Mouse (Mus musculus) intestine, embryonic 14.5 days (tissue): ENCODE measurements at regions not wholly inside any gene's neighbourhood (a gene's known extent, or its start where the extent isn't known, plus 50 kb on each side); places are given as distances from the start of the nearest gene placed in this dataset.

Experiments
- ATAC-seq: fragments of 200-750 bp; cut with Nextera tagmentation; replicated peaks from 2 replicates; pipeline ENCODE4 v1.8.0; 2017; ENCODE audit warnings: low read depth, moderate number of reproducible peaks, moderate TSS enrichment, moderate library complexity; ENCODE audit not compliant: low FRiP score, low TSS enrichment
- DNase-seq: peaks from one replicate; pipeline ENCODE4 v3.0.0-alpha.2; 2018; ENCODE audit warnings: low spot score
- H3K27ac ChIP-seq: fragments of 300-500 bp; sonication (generic); 2 replicates; pipeline ENCODE4 v1.5.1; 2014; ENCODE audit warnings: low read depth, mild to moderate bottlenecking, control low read depth
- H3K27me3 ChIP-seq: fragments of 300-500 bp; sonication (generic); replicated peaks from 2 replicates; pipeline ENCODE4 v1.6.1; 2014; ENCODE audit warnings: low read length, control low read depth; ENCODE audit not compliant: control insufficient read depth, insufficient read depth
- H3K36me3 ChIP-seq: fragments of 300-500 bp; sonication (generic); 2 replicates; pipeline ENCODE4 v1.6.1; 2014; ENCODE audit warnings: low read length, control low read depth; ENCODE audit not compliant: control insufficient read depth, insufficient read depth
- H3K4me1 ChIP-seq: fragments of 300-500 bp; sonication (generic); replicated peaks from 2 replicates; pipeline ENCODE4 v1.6.1; 2014; ENCODE audit warnings: low read length, control low read depth, mixed read lengths; ENCODE audit not compliant: control insufficient read depth, insufficient read depth
- H3K4me2 ChIP-seq: fragments of 300-500 bp; sonication (generic); 2 replicates; pipeline ENCODE4 v1.6.1; 2014; ENCODE audit warnings: low read length
- H3K4me3 ChIP-seq: fragments of 300-500 bp; sonication (generic); 2 replicates; pipeline ENCODE4 v1.5.1; 2014; ENCODE audit warnings: low read depth, low read length, control low read depth, mixed read lengths
- H3K9ac ChIP-seq: fragments of 300-500 bp; sonication (generic); 2 replicates; pipeline ENCODE4 v1.6.1; 2014; ENCODE audit warnings: mild to moderate bottlenecking, low read length
- H3K9me3 ChIP-seq: fragments of 300-500 bp; sonication (generic); 2 replicates; pipeline ENCODE4 v1.6.1; 2016; ENCODE audit warnings: low read length, control low read depth; ENCODE audit not compliant: control insufficient read depth
- WGBS: fragments of 180-500 bp; shearing (Covaris S2); extraction: QIAGEN DNeasy Blood & Tissue Kit; methylation state at CpG from one replicate; pipeline ENCODE4 v1.1.7; 2014; 5-methylcytosine and 5-hydroxymethylcytosine counted together

GRCm38 (mm10) chr10:100746151-100746550 is 155.9 kb downstream of the 1700017N19Rik start:
- Histone ChIP-seq H3K4me2 (no peak overlapping the region), H3K9me3 (no peaks in the 10 kb centered on the region), H3K4me3 (no peak overlapping the region), H3K36me3 (no peaks in the 10 kb centered on the region), H3K4me1 (no peaks in the 10 kb centered on the region), H3K27ac (no peak overlapping the region), H3K27me3 (no peaks in the 10 kb centered on the region), H3K9ac (no peak overlapping the region)
- ATAC-seq, result no peak
- 80% methylated on average over 7 of the region's 7 CpGs for WGBS
- DNase-seq, result no peak

GRCm38 (mm10) chr10:100754957-100755356 is 164.7 kb downstream of the 1700017N19Rik start:
- Histone ChIP-seq H3K4me2 (no peak overlapping the region), H3K9me3 (no peaks in the 10 kb centered on the region), H3K9ac (no peak overlapping the region), H3K4me1 (no peaks in the 10 kb centered on the region), H3K4me3 (no peak overlapping the region), H3K27me3 (no peaks in the 10 kb centered on the region), H3K27ac (no peak overlapping the region), H3K36me3 (no peaks in the 10 kb centered on the region)
- no peak for ATAC-seq
- no peak for DNase-seq
- 82% methylated on average over 5 of the region's 5 CpGs for WGBS

- H3K4me2 ChIP-seq, result no peak overlapping the region
- DNase-seq (no peak), ATAC-seq (no peak)
These were observed 184.0 kb downstream of the 1700017N19Rik start for GRCm38 (mm10) chr10:100774252-100774651.

GRCm38 (mm10) chr10:100792166-100792565 is 201.9 kb downstream of the 1700017N19Rik start:
- Histone ChIP-seq H3K27me3 (no peaks in the 10 kb centered on the region), H3K27ac (no peak overlapping the region), H3K4me3 (no peak overlapping the region), H3K4me2 (no peak overlapping the region), H3K9me3 (no peaks in the 10 kb centered on the region), H3K4me1 (no peaks in the 10 kb centered on the region), H3K36me3 (no peaks in the 10 kb centered on the region), H3K9ac (no peak overlapping the region)
- 83% methylated on average over 3 of the region's 3 CpGs for WGBS
- ATAC-seq (no peak), DNase-seq (no peak)

More at GRCm38 (mm10) chr10:100774252-100774651, 184.0 kb downstream of the 1700017N19Rik start:
- Histone ChIP-seq H3K4me3 (no peak overlapping the region), H3K9me3 (no peaks in the 10 kb centered on the region), H3K36me3 (no peaks in the 10 kb centered on the region), H3K9ac (no peak overlapping the region), H3K27me3 (no peaks in the 10 kb centered on the region), H3K4me1 (no peaks in the 10 kb centered on the region), H3K27ac (no peak overlapping the region)

GRCm38 (mm10) chr10:100792569-100792968 is 202.3 kb downstream of the 1700017N19Rik start:
- no peak overlapping the region for H3K4me3 ChIP-seq
- WGBS, result 66% methylated on average over 4 of the region's 4 CpGs
- no peak overlapping the region for H3K4me2 ChIP-seq
- ATAC-seq (no peak), DNase-seq (no peak)
- no peaks in the 10 kb centered on the region for H3K4me1 ChIP-seq
- H3K9ac ChIP-seq, result no peak overlapping the region
- no peaks in the 10 kb centered on the region for H3K36me3 ChIP-seq
- no peak overlapping the region for H3K27ac ChIP-seq
- H3K27me3 ChIP-seq, result no peaks in the 10 kb centered on the region
- no peaks in the 10 kb centered on the region for H3K9me3 ChIP-seq

- WGBS, result 78% methylated on average over 6 of the region's 6 CpGs
- no peak for ATAC-seq
- no peak for DNase-seq
These were observed 205.1 kb downstream of the 1700017N19Rik start for GRCm38 (mm10) chr10:100795215-100795972.

GRCm38 (mm10) chr10:100811639-100812038 is 221.4 kb downstream of the 1700017N19Rik start:
- ATAC-seq, result no peak
- Histone ChIP-seq H3K4me2 (no peak overlapping the region), H3K27ac (no peak overlapping the region), H3K9ac (no peak overlapping the region), H3K9me3 (no peaks in the 10 kb centered on the region), H3K4me3 (no peak overlapping the region), H3K27me3 (no peaks in the 10 kb centered on the region), H3K4me1 (no peaks in the 10 kb centered on the region), H3K36me3 (no peaks in the 10 kb centered on the region)
- no peak for DNase-seq
- 56% methylated on average over 2 of the region's 2 CpGs for WGBS

More at GRCm38 (mm10) chr10:100795215-100795972, 205.1 kb downstream of the 1700017N19Rik start:
- Histone ChIP-seq H3K36me3 (no peaks in the 10 kb centered on the region), H3K9ac (no peak overlapping the region), H3K4me2 (no peak overlapping the region), H3K9me3 (no peaks in the 10 kb centered on the region), H3K4me1 (no peaks in the 10 kb centered on the region), H3K4me3 (no peak overlapping the region), H3K27me3 (no peaks in the 10 kb centered on the region), H3K27ac (no peak overlapping the region)

- Histone ChIP-seq H3K4me1 (no peaks in the 10 kb centered on the region), H3K4me3 (no peak overlapping the region), H3K27ac (no peak overlapping the region), H3K36me3 (no peaks in the 10 kb centered on the region), H3K9me3 (no peaks in the 10 kb centered on the region), H3K9ac (no peak overlapping the region), H3K27me3 (no peaks in the 10 kb centered on the region), H3K4me2 (no peak overlapping the region)
- whole genome bisulfite sequencing, result 80% methylated on average over 4 of the region's 4 CpGs
- ATAC-seq (no peak), DNase-seq (no peak)
These were observed 244.5 kb downstream of the 1700017N19Rik start for GRCm38 (mm10) chr10:100834794-100835193.

GRCm38 (mm10) chr10:100853213-100853612 is 262.9 kb downstream of the 1700017N19Rik start:
- DNase-seq, result no peak
- H3K4me2 ChIP-seq, result no peak overlapping the region

More at GRCm38 (mm10) chr10:100853213-100853612, 262.9 kb downstream of the 1700017N19Rik start:
- Histone ChIP-seq H3K4me1 (no peaks in the 10 kb centered on the region), H3K36me3 (no peaks in the 10 kb centered on the region), H3K27ac (no peak overlapping the region), H3K4me3 (no peak overlapping the region), H3K9ac (no peak overlapping the region), H3K9me3 (no peaks in the 10 kb centered on the region), H3K27me3 (no peaks in the 10 kb centered on the region)
- ATAC-seq, result no peak
